Comparison of ENCODE assay signal across 15 mouse cellular contexts in the genomic region with DNA sequence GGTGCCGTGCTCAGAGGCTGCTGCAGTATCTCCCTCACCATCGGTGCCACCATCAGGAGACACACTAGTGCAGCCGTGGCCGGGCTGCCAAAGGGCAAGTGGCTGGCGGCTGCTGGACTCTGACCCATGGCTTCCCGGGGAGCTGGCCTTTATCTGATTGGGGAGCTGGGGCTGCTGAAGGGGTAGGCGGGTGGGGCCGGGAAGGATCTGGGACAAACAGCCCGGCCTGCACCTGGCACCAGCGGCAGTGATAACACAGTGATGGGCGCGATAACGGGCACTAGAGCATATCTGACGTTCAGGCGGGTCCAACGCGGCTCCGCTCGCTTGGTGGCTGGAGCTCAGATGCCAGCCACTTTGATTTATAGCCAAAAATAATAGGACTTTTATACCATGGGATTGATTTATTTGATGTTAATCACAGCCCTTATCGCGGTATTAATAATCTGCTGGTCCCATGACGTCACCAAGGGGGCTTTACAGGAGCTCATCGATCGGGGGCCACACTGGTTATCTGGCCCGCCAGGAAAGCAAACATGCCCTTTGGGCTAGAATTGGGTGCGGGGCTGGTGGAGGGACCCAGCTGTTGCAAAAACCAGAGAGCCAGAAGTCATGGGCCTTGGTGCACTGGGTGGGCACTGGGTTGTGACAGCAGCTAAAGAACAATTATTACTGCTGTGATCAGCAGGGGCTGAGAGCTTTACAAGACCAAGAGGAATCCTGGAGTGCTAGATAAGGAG. TPM values are rescaled to one million over a fixed set of nuclear protein-coding genes. Genes with fewer than 3 reads are reported as not detected.
A peak's percentile ranks its signal among the peaks of the same experiment; 100 is the strongest.
DNase-seq lines count a peak whose midpoint lies in the region; ATAC-seq and TF ChIP-seq lines count a peak whose summit lies in the region.
"Had no signal": no experiment of that assay in that cellular context is flagged by ENCODE, and none has a peak within 500 bp of the region (broad histone marks: within the 10 kb centered on the region; RNA-seq: fewer than 3 reads in every experiment).

No protein-coding gene starts in this region.

- H3K27ac ChIP-seq in heart, embryonic 13.5 days (replicated peaks) = 0 out of 2 replicates have a peak overlapping the region, but pooled peaks have one; percentile 9
- H3K27ac ChIP-seq in liver, adult 2 months (replicated peaks; ENCODE audit: insufficient read depth, low read depth, low read length) = peak overlapping the region; percentile 95
- no peak overlapping the region for H3K27ac ChIP-seq in stomach, postnatal 0 days (replicated peaks)
- H3K27ac ChIP-seq in midbrain, embryonic 11.5 days (ENCODE audit: low read depth, low read length) = no peak overlapping the region
- H3K27ac ChIP-seq: limb, embryonic 15.5 days had no signal

- ATAC-seq in heart, embryonic 13.5 days (ENCODE audit: extremely low read depth, insufficient number of reproducible peaks, low FRiP score, low TSS enrichment) = no peak
- no peak for ATAC-seq in stomach, postnatal 0 days (ENCODE audit: low FRiP score, low TSS enrichment)
- no peak for ATAC-seq in midbrain, embryonic 11.5 days (ENCODE audit: low FRiP score)

- intact Hi-C loops in heart, postnatal 10 days (cut with DNase I) = no loop called here

- no peaks in the 10 kb centered on the region for H3K9me3 ChIP-seq in heart, embryonic 13.5 days
- H3K9me3 ChIP-seq in stomach, postnatal 0 days (ENCODE audit: control insufficient read depth, low read length) = no peaks in the 10 kb centered on the region
- H3K9me3 ChIP-seq in midbrain, embryonic 11.5 days (ENCODE audit: control insufficient read depth, low read length) = no peaks in the 10 kb centered on the region
- H3K9me3 ChIP-seq: embryonic facial prominence, embryonic 10.5 days; forebrain, embryonic 13.5 days; limb, embryonic 15.5 days; midbrain, embryonic 12.5 days had no signal

- TF ChIP-seq POLR2A in liver, adult 2 months (IDR thresholded peaks at IDR 0.05; ENCODE audit: extremely low read depth, insufficient read depth, low read length) = peak; percentile 58; the same call in 1 of the 2 replicates

- WGBS in heart, embryonic 13.5 days = 72% methylated on average over 26 of the region's 26 CpGs
- 29% methylated on average over 26 of the region's 26 CpGs for WGBS in liver, adult 2 months
- WGBS in stomach, postnatal 0 days = 74% methylated on average over 26 of the region's 26 CpGs
- WGBS in midbrain, embryonic 11.5 days = 84% methylated on average over 26 of the region's 26 CpGs

- H3K9ac ChIP-seq in heart, embryonic 13.5 days = peak overlapping the region; percentile 55; the same call in 1 of the 2 replicates
- H3K9ac ChIP-seq in liver, adult 2 months (ENCODE audit: low read depth, low read length) = peak overlapping the region; percentile 68
- 0 out of 2 replicates have a peak overlapping the region, but pooled peaks have one; percentile 13 for H3K9ac ChIP-seq in stomach, postnatal 0 days (ENCODE audit: low read length)
- H3K9ac ChIP-seq in midbrain, embryonic 11.5 days (ENCODE audit: low read length) = no peak overlapping the region
- H3K9ac ChIP-seq: forebrain, embryonic 13.5 days; limb, embryonic 15.5 days; midbrain, embryonic 12.5 days had no signal

- no peak overlapping the region for H3K4me2 ChIP-seq in heart, embryonic 13.5 days
- no peak overlapping the region for H3K4me2 ChIP-seq in stomach, postnatal 0 days (replicated peaks; ENCODE audit: low read depth)
- H3K4me2 ChIP-seq in midbrain, embryonic 11.5 days = no peak overlapping the region
- H3K4me2 ChIP-seq: forebrain, embryonic 13.5 days; limb, embryonic 15.5 days; midbrain, embryonic 12.5 days had no signal

- no peak for TF ChIP-seq EP300 in stomach, postnatal 0 days (optimal IDR thresholded peaks at IDR 0.05)

- TF ChIP-seq CTCF in liver, adult 2 months (IDR thresholded peaks at IDR 0.05; ENCODE audit: low read depth, low read length) = no peak
- TF ChIP-seq CTCF in stomach, postnatal 0 days (IDR thresholded peaks at IDR 0.05; ENCODE audit: low read depth) = no peak

- no peak for DNase-seq in heart, postnatal 10 days
- DNase-seq in urinary bladder, adult 18-20 months (ENCODE audit: low spot score in 2 of 2) = peak; percentile 33 to 53
- no peak for DNase-seq in urinary bladder, postnatal 10 days (ENCODE audit: low spot score)
- DNase-seq in liver, adult 2 months (ENCODE audit: extremely low read depth, low read depth, low spot score) = peak; percentile 99
- DNase-seq in stomach, postnatal 0 days (ENCODE audit: low spot score) = peak; percentile 66
- no peak for DNase-seq in testis, postnatal 10 days (ENCODE audit: low spot score)
- DNase-seq in midbrain, embryonic 11.5 days (ENCODE audit: low spot score, missing footprints) = no peak
- DNase-seq: gastrocnemius, postnatal 25 days had no signal

- peaks cover 59% of the 10 kb centered on the region for H3K79me2 ChIP-seq in liver, adult 2 months (ENCODE audit: control insufficient read depth, insufficient read depth, low read length)

- peaks cover 100% of the 10 kb centered on the region for H3K4me1 ChIP-seq in heart, embryonic 13.5 days
- H3K4me1 ChIP-seq in liver, adult 2 months (ENCODE audit: control insufficient read depth, insufficient read depth, low read length) = peaks cover 62% of the 10 kb centered on the region
- H3K4me1 ChIP-seq in stomach, postnatal 0 days (replicated peaks; ENCODE audit: control insufficient read depth, insufficient read depth) = no peaks in the 10 kb centered on the region
- peaks cover 2% of the 10 kb centered on the region; the same call in 1 of the 2 replicates for H3K4me1 ChIP-seq in midbrain, embryonic 11.5 days (ENCODE audit: control insufficient read depth, insufficient read depth, low read length)

- no peak overlapping the region for H3K4me3 ChIP-seq in heart, embryonic 13.5 days
- peak overlapping the region; percentile 46 for H3K4me3 ChIP-seq in liver, adult 2 months (ENCODE audit: insufficient read depth, low read depth, low read length)
- H3K4me3 ChIP-seq in stomach, postnatal 0 days (ENCODE audit: low read depth, low read length) = no peak overlapping the region
- H3K4me3 ChIP-seq in midbrain, embryonic 11.5 days (ENCODE audit: low read depth, low read length) = no peak overlapping the region
- H3K4me3 ChIP-seq: embryonic facial prominence, embryonic 10.5 days; forebrain, embryonic 13.5 days; limb, embryonic 15.5 days; midbrain, embryonic 12.5 days had no signal

- H3K36me3 ChIP-seq in heart, embryonic 13.5 days = peaks cover 66% of the 10 kb centered on the region
- H3K36me3 ChIP-seq in liver, adult 2 months (ENCODE audit: control insufficient read depth, insufficient read depth, low read length) = no peaks in the 10 kb centered on the region
- H3K36me3 ChIP-seq in stomach, postnatal 0 days (ENCODE audit: control insufficient read depth, insufficient read depth, low read length) = 0 out of 2 replicates have a peak, but pooled peaks cover 2% of the 10 kb centered on the region
- H3K36me3 ChIP-seq in midbrain, embryonic 11.5 days (ENCODE audit: control insufficient read depth, insufficient read depth, low read length) = no peaks in the 10 kb centered on the region
- H3K36me3 ChIP-seq: midbrain, embryonic 12.5 days had no signal

- no peaks in the 10 kb centered on the region for H3K27me3 ChIP-seq in heart, embryonic 13.5 days (replicated peaks)
- no peaks in the 10 kb centered on the region for H3K27me3 ChIP-seq in liver, adult 2 months (ENCODE audit: control insufficient read depth, insufficient read depth, low read length)
- H3K27me3 ChIP-seq in stomach, postnatal 0 days (ENCODE audit: control insufficient read depth, insufficient read depth, low read length) = no peaks in the 10 kb centered on the region
- no peaks in the 10 kb centered on the region for H3K27me3 ChIP-seq in midbrain, embryonic 11.5 days (ENCODE audit: control insufficient read depth, insufficient read depth, low read length)
- H3K27me3 ChIP-seq: forebrain, embryonic 13.5 days; limb, embryonic 15.5 days; midbrain, embryonic 12.5 days had no signal

RNA-seq across cellular contexts. Expression of a gene that starts 24.9 kb away (rescaled TPM):
- 3.8 TPM in 2 replicates for polyA plus RNA-seq in heart, embryonic 13.5 days (2015; fragmentation: Nextera tagmentation; extraction: Ambion mirVana)
- 10 to 100 TPM; 35.3 to 38.0 TPM for total RNA-seq in heart, postnatal 10 days (2021)
- 7.9 and 8.4 TPM in 2 replicates for total RNA-seq in liver, adult 2 months (2014; rRNA removed)
- polyA plus RNA-seq in liver, adult 2 months (2012; rRNA removed) = 56.5 and 67.5 TPM in 2 replicates
- polyA plus RNA-seq in stomach, postnatal 0 days (2015; fragmentation: Nextera tagmentation; extraction: Ambion mirVana) = 2.3 and 2.8 TPM in 2 replicates
- 1.6 and 1.8 TPM in 2 replicates for polyA plus RNA-seq in midbrain, embryonic 11.5 days (2014; fragmentation: Nextera tagmentation; extraction: Ambion mirVana)

RNA-seq across cellular contexts. Expression of a gene that starts 53.7 kb away (rescaled TPM):
- polyA plus RNA-seq in heart, embryonic 13.5 days (2015; fragmentation: Nextera tagmentation; extraction: Ambion mirVana) = not detected in 2 replicates
- not detected for total RNA-seq in heart, postnatal 10 days (2021)
- not detected in 2 replicates for total RNA-seq in liver, adult 2 months (2014; rRNA removed)
- polyA plus RNA-seq in liver, adult 2 months (2012; rRNA removed) = not detected in 2 replicates
- polyA plus RNA-seq in stomach, postnatal 0 days (2015; fragmentation: Nextera tagmentation; extraction: Ambion mirVana) = not detected in 2 replicates
- polyA plus RNA-seq in midbrain, embryonic 11.5 days (2014; fragmentation: Nextera tagmentation; extraction: Ambion mirVana) = not detected in 2 replicates
- total RNA-seq: adrenal gland, postnatal 36 days; gastrocnemius, postnatal 25 days; hematopoietic stem cell, adult 5-6 weeks had no signal
- polyA plus RNA-seq: embryonic facial prominence, embryonic 10.5 days; forebrain, embryonic 13.5 days; midbrain, embryonic 12.5 days had no signal

Comparison
In these comparisons a context has a peak if more than half of its experiments do, and no peak if none do; other contexts are left out.
1. DNase-seq: peak in urinary bladder, adult 18-20 months (2 of 2), liver, adult 2 months (single experiment) and stomach, postnatal 0 days (single experiment); none in heart, postnatal 10 days (0 of 2), urinary bladder, postnatal 10 days (single experiment), testis, postnatal 10 days (single experiment) and midbrain, embryonic 11.5 days (single experiment).
2. H3K27ac ChIP-seq: peak in heart, embryonic 13.5 days (single experiment) and liver, adult 2 months (single experiment); none in stomach, postnatal 0 days (single experiment) and midbrain, embryonic 11.5 days (single experiment).
3. RNA of a gene that starts 24.9 kb away (polyA plus RNA-seq): 56.5 to 67.5 TPM in liver, adult 2 months; 3.8 TPM in heart, embryonic 13.5 days, 2.3 to 2.8 TPM in stomach, postnatal 0 days and 1.6 to 1.8 TPM in midbrain, embryonic 11.5 days; every median in the first group is over 10 times any median in the second.